Mouse (Mus musculus): ENCODE measurements around the gene Tnfrsf25.

DNA sequence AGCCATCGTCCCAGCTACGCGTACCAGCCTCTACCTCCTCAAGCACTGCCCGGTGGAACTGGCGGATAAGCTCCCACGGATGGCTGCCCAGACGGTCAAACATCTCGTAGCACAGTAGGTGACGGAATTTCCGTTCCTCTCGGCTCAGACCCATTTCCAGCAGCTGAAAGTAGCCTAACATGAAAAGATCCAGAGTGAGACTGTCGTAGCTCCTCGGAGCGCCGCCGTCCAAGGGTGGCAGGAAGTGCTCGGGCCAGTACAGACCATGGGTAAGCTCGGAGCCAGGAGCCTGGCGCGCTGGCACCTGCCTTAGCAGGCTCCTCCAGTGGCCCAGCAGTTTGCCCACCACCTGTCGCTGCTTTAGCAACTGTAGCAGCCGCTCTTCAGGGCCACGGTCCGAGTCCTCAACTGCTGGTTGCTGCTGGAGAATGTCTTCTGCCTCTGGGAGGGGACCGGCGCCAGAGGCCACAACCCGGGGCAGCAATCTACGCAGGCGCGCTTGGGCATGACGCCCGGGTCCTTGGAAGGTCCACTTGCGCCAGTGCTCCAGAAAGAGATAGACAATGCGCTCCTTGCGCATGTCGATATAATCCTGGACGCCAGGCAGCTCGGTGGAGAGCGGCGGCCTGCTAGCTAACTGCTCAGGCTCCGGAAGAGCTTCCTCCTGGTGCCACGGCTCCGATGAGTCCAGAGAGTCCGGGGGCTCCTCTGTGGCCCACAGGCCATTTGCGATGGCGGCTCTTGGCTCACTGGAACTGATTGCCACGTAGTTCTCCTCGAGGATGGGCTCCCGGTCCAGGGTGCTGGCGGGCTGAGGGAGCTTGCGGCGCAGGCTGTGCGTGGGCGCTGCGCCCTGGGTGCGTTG lies 9.7 kb downstream of the Tnfrsf25 start:
- no peak for TF ChIP-seq POLR2A (IDR thresholded peaks at IDR 0.05; ENCODE audit: low read depth, low read length)
- TF ChIP-seq CTCF (IDR thresholded peaks at IDR 0.05; ENCODE audit: borderline replicate concordance, insufficient read depth, low read length), result no peak
